Mouse (Mus musculus) neural tube, embryonic 14.5 days (tissue): ENCODE data around the gene Zpld1. TPM values are rescaled to one million over a fixed set of nuclear protein-coding genes. Genes with fewer than 3 reads are reported as not detected.

Experiments used
- ATAC-seq: fragments of 200-750 bp; cut with Nextera tagmentation; 2 replicates; pipeline ENCODE4 v1.8.0; 2017; ENCODE audit warnings: low read depth, mild to moderate bottlenecking, moderate TSS enrichment, moderate library complexity
- H3K27ac ChIP-seq: fragments of 300-500 bp; sonication (generic); 2 replicates; pipeline ENCODE4 v1.5.1; 2014; ENCODE audit warnings: low read depth, mild to moderate bottlenecking, control low read depth, low read length, moderate library complexity, mixed read lengths
- H3K27me3 ChIP-seq: fragments of 300-500 bp; sonication (generic); 2 replicates; pipeline ENCODE4 v1.6.1; 2014; ENCODE audit warnings: low read length; ENCODE audit not compliant: control insufficient read depth, insufficient read depth
- H3K36me3 ChIP-seq: fragments of 300-500 bp; sonication (generic); 2 replicates; pipeline ENCODE4 v1.6.1; 2014; ENCODE audit warnings: low read length, mixed read lengths; ENCODE audit not compliant: control insufficient read depth, insufficient read depth
- H3K4me1 ChIP-seq: fragments of 300-500 bp; sonication (generic); 2 replicates; pipeline ENCODE4 v1.6.1; 2014; ENCODE audit warnings: low read length; ENCODE audit not compliant: control insufficient read depth, insufficient read depth
- H3K4me2 ChIP-seq: fragments of 300-500 bp; sonication (generic); 2 replicates; pipeline ENCODE4 v1.6.1; 2014; ENCODE audit warnings: mild to moderate bottlenecking, low read depth, low read length, control low read depth
- H3K4me3 ChIP-seq: fragments of 300-500 bp; sonication (generic); 2 replicates; pipeline ENCODE4 v1.5.1; 2014; ENCODE audit warnings: low read depth, low read length, control low read depth, mixed read lengths
- H3K9ac ChIP-seq: fragments of 300-500 bp; sonication (generic); replicated peaks from 2 replicates; pipeline ENCODE4 v1.6.1; 2014; ENCODE audit warnings: low read depth, mild to moderate bottlenecking, control low read depth, low read length, mixed read lengths
- H3K9me3 ChIP-seq: fragments of 300-500 bp; sonication (generic); 2 replicates; pipeline ENCODE4 v1.6.1; 2016; ENCODE audit warnings: low read length; ENCODE audit not compliant: control insufficient read depth
- WGBS: fragments of 180-500 bp; shearing (Covaris S2); extraction: QIAGEN DNeasy Blood & Tissue Kit; methylation state at CpG from one replicate; pipeline ENCODE4 v1.1.7; 2014; 5-methylcytosine and 5-hydroxymethylcytosine counted together
- polyA plus RNA-seq: library from polyadenylated mRNA; unstranded; fragments of >200 nt; fragmentation: Nextera tagmentation; extraction: Ambion mirVana; gene quantifications from 2 replicates; pipeline ENCODE4 v1.2.1, GENCODE M21; 2014

Zpld1 gene
- polyA plus RNA-seq, result 0.40 and 2.0 TPM in 2 replicates

- ATAC-seq, result no peak
- H3K27me3 ChIP-seq, result no peaks in the 10 kb centered on the region
- H3K9me3 ChIP-seq, result no peaks in the 10 kb centered on the region
- H3K4me2 ChIP-seq, result no peak within 1 kb of the TSS
- no peaks in the 10 kb centered on the region for H3K36me3 ChIP-seq
- no peak within 1 kb of the TSS for H3K4me3 ChIP-seq
- 97% methylated on average over 2 of the region's 2 CpGs for WGBS
- no peak within 1 kb of the TSS for H3K27ac ChIP-seq
- no peaks in the 10 kb centered on the region for H3K4me1 ChIP-seq
- no peak within 1 kb of the TSS for H3K9ac ChIP-seq
Observed at GRCm38 (mm10) chr16:55297886-55298285, at the start of gene Zpld1. Gene Zpld1, minus strand, starts transcription at chr16:55297986.

- WGBS, result 66% methylated on average over 3 of the region's 3 CpGs
- Histone ChIP-seq H3K36me3 (no peaks in the 10 kb centered on the region), H3K27ac (no peak overlapping the region), H3K4me2 (no peak overlapping the region), H3K9me3 (no peaks in the 10 kb centered on the region), H3K9ac (no peak overlapping the region), H3K4me3 (no peak overlapping the region), H3K27me3 (no peaks in the 10 kb centered on the region), H3K4me1 (no peaks in the 10 kb centered on the region)
- no peak for ATAC-seq
Observed at GRCm38 (mm10) chr16:55345644-55346043, 47.9 kb upstream of the Zpld1 start.

- Histone ChIP-seq H3K36me3 (no peaks in the 10 kb centered on the region), H3K4me1 (no peaks in the 10 kb centered on the region), H3K27ac (no peak overlapping the region), H3K4me2 (no peak overlapping the region), H3K9me3 (no peaks in the 10 kb centered on the region), H3K4me3 (no peak overlapping the region), H3K27me3 (no peaks in the 10 kb centered on the region), H3K9ac (no peak overlapping the region)
- WGBS, result 37% methylated on average over 8 of the region's 8 CpGs
- ATAC-seq, result peak; percentile 95
Observed at GRCm38 (mm10) chr16:55321542-55322514, 24.0 kb upstream of the Zpld1 start.

GRCm38 (mm10) chr16:55316996-55317395, 19.2 kb upstream of the Zpld1 start:
- no peak overlapping the region for H3K4me2 ChIP-seq
- H3K27ac ChIP-seq, result no peak overlapping the region
- H3K4me3 ChIP-seq, result no peak overlapping the region
- no peaks in the 10 kb centered on the region for H3K27me3 ChIP-seq
- ATAC-seq, result 0 out of 2 replicates have a peak, but pooled peaks have one; percentile 16
- H3K36me3 ChIP-seq, result no peaks in the 10 kb centered on the region
- H3K9ac ChIP-seq, result no peak overlapping the region
- no peaks in the 10 kb centered on the region for H3K9me3 ChIP-seq
- H3K4me1 ChIP-seq, result no peaks in the 10 kb centered on the region

- no peak for ATAC-seq
Observed at GRCm38 (mm10) chr16:55312106-55312505, 14.3 kb upstream of the Zpld1 start.

GRCm38 (mm10) chr16:55282696-55283095, 15.1 kb downstream of the Zpld1 start:
- H3K9ac ChIP-seq, result no peak overlapping the region
- no peak overlapping the region for H3K4me3 ChIP-seq
- no peak overlapping the region for H3K4me2 ChIP-seq
- H3K4me1 ChIP-seq, result no peaks in the 10 kb centered on the region
- H3K27me3 ChIP-seq, result no peaks in the 10 kb centered on the region
- ATAC-seq, result no peak
- no peaks in the 10 kb centered on the region for H3K36me3 ChIP-seq
- no peak overlapping the region for H3K27ac ChIP-seq
- WGBS, result 90% methylated on average over 2 of the region's 2 CpGs
- H3K9me3 ChIP-seq, result no peaks in the 10 kb centered on the region

More at GRCm38 (mm10) chr16:55312106-55312505, 14.3 kb upstream of the Zpld1 start:
- no peak overlapping the region for H3K27ac ChIP-seq
- H3K27me3 ChIP-seq, result no peaks in the 10 kb centered on the region
- no peaks in the 10 kb centered on the region for H3K4me1 ChIP-seq
- H3K4me3 ChIP-seq, result no peak overlapping the region
- H3K4me2 ChIP-seq, result no peak overlapping the region
- no peaks in the 10 kb centered on the region for H3K36me3 ChIP-seq
- no peak overlapping the region for H3K9ac ChIP-seq
- WGBS, result 89% methylated on average over 3 of the region's 3 CpGs
- no peaks in the 10 kb centered on the region for H3K9me3 ChIP-seq

- no peak overlapping the region for H3K27ac ChIP-seq
- H3K4me3 ChIP-seq, result no peak overlapping the region
- no peak overlapping the region for H3K9ac ChIP-seq
- H3K4me1 ChIP-seq, result no peaks in the 10 kb centered on the region
- H3K36me3 ChIP-seq, result no peaks in the 10 kb centered on the region
- no peak for ATAC-seq
- no peaks in the 10 kb centered on the region for H3K9me3 ChIP-seq
- no peak overlapping the region for H3K4me2 ChIP-seq
- no peaks in the 10 kb centered on the region for H3K27me3 ChIP-seq
- WGBS, result 93% methylated on average over 3 of the region's 3 CpGs
Observed at GRCm38 (mm10) chr16:55277447-55277846, 20.3 kb downstream of the Zpld1 start.

GRCm38 (mm10) chr16:55265281-55265680, 32.5 kb downstream of the Zpld1 start:
- no peaks in the 10 kb centered on the region for H3K27me3 ChIP-seq
- H3K4me1 ChIP-seq, result no peaks in the 10 kb centered on the region
- ATAC-seq, result no peak
- H3K27ac ChIP-seq, result no peak overlapping the region
- no peak overlapping the region for H3K4me2 ChIP-seq
- H3K9ac ChIP-seq, result no peak overlapping the region
- no peaks in the 10 kb centered on the region for H3K36me3 ChIP-seq
- WGBS, result 20% methylated on average over 4 of the region's 4 CpGs
- H3K4me3 ChIP-seq, result no peak overlapping the region
- H3K9me3 ChIP-seq, result no peaks in the 10 kb centered on the region

- H3K4me2 ChIP-seq, result no peak overlapping the region
- H3K27me3 ChIP-seq, result no peaks in the 10 kb centered on the region
- no peak overlapping the region for H3K9ac ChIP-seq
- H3K4me1 ChIP-seq, result no peaks in the 10 kb centered on the region
- no peaks in the 10 kb centered on the region for H3K9me3 ChIP-seq
- no peak overlapping the region for H3K27ac ChIP-seq
- WGBS, result 69% methylated on average over 7 of the region's 7 CpGs
- ATAC-seq, result no peak
- no peaks in the 10 kb centered on the region for H3K36me3 ChIP-seq
- H3K4me3 ChIP-seq, result no peak overlapping the region
Observed at GRCm38 (mm10) chr16:55260862-55261574, 36.8 kb downstream of the Zpld1 start.
